Mouse (Mus musculus): ENCODE results near the gene Acaca. TPM values are rescaled to one million over a fixed set of nuclear protein-coding genes. Genes with fewer than 3 reads are reported as not detected.

Gene Acaca
- polyA plus RNA-seq, 1 experiment from 2014 or later = 22.9 TPM

GRCm38 (mm10) chr11:84348843-84349825 is 219.7 kb downstream of the Acaca start:
- no peak for ATAC-seq (ENCODE audit: low FRiP score)
- Histone ChIP-seq H3K4me3 (replicated peaks) (no peak overlapping the region), H3K4me1 (peaks cover 25% of the 10 kb centered on the region), H3K9ac (replicated peaks) (no peak overlapping the region), H3K9me3 (replicated peaks) (no peaks in the 10 kb centered on the region), H3K27me3 (replicated peaks) (no peaks in the 10 kb centered on the region), H3K4me2 (peak overlapping the region; percentile 29; the same call in 1 of the 2 replicates), H3K36me3 (no peaks in the 10 kb centered on the region), H3K27ac (replicated peaks) (peak overlapping the region; percentile 75)
- WGBS = 41% methylated on average over 16 of the region's 16 CpGs

- ATAC-seq (ENCODE audit: low FRiP score) = no peak
- Histone ChIP-seq H3K9ac (replicated peaks) (no peak overlapping the region), H3K4me3 (replicated peaks) (no peak overlapping the region), H3K9me3 (replicated peaks) (no peaks in the 10 kb centered on the region), H3K4me1 (peaks cover 25% of the 10 kb centered on the region), H3K4me2 (no peak overlapping the region), H3K27me3 (replicated peaks) (no peaks in the 10 kb centered on the region), H3K27ac (replicated peaks) (no peak overlapping the region), H3K36me3 (no peaks in the 10 kb centered on the region)
- WGBS = 88% methylated on average over 1 of the region's 1 CpGs
Measured at GRCm38 (mm10) chr11:84351150-84351549, 221.7 kb downstream of the Acaca start.

GRCm38 (mm10) chr11:84353058-84353726 is 223.7 kb downstream of the Acaca start:
- Histone ChIP-seq H3K9ac (replicated peaks) (no peak overlapping the region), H3K9me3 (replicated peaks) (no peaks in the 10 kb centered on the region), H3K36me3 (peaks cover 2% of the 10 kb centered on the region; the same call in 1 of the 2 replicates), H3K4me1 (peaks cover 25% of the 10 kb centered on the region), H3K4me2 (no peak overlapping the region), H3K27me3 (replicated peaks) (no peaks in the 10 kb centered on the region), H3K27ac (replicated peaks) (no peak overlapping the region), H3K4me3 (replicated peaks) (no peak overlapping the region)
- 59% methylated on average over 7 of the region's 7 CpGs for WGBS
- ATAC-seq (ENCODE audit: low FRiP score) = no peak

- Histone ChIP-seq H3K4me2 (no peak overlapping the region), H3K9me3 (replicated peaks) (no peaks in the 10 kb centered on the region), H3K27ac (replicated peaks) (0 out of 2 replicates have a peak overlapping the region, but pooled peaks have one; percentile 5), H3K9ac (replicated peaks) (no peak overlapping the region), H3K36me3 (peaks cover 2% of the 10 kb centered on the region; the same call in 1 of the 2 replicates), H3K4me1 (peaks cover 16% of the 10 kb centered on the region), H3K27me3 (replicated peaks) (no peaks in the 10 kb centered on the region), H3K4me3 (replicated peaks) (no peak overlapping the region)
- WGBS = 79% methylated on average over 3 of the region's 3 CpGs
- no peak for ATAC-seq (ENCODE audit: low FRiP score)
Measured at GRCm38 (mm10) chr11:84357304-84357703, 227.8 kb downstream of the Acaca start.

GRCm38 (mm10) chr11:84357771-84358170 is 228.3 kb downstream of the Acaca start:
- H3K4me1 ChIP-seq = peaks cover 21% of the 10 kb centered on the region
- H3K27me3 ChIP-seq (replicated peaks) = no peaks in the 10 kb centered on the region
- no peak overlapping the region for H3K4me2 ChIP-seq
- H3K9ac ChIP-seq (replicated peaks) = no peak overlapping the region
- H3K4me3 ChIP-seq (replicated peaks) = no peak overlapping the region
- WGBS = 52% methylated on average over 2 of the region's 2 CpGs
- H3K36me3 ChIP-seq = peaks cover 2% of the 10 kb centered on the region; the same call in 1 of the 2 replicates
- H3K27ac ChIP-seq (replicated peaks) = no peak overlapping the region
- no peaks in the 10 kb centered on the region for H3K9me3 ChIP-seq (replicated peaks)
- no peak for ATAC-seq (ENCODE audit: low FRiP score)

GRCm38 (mm10) chr11:84361551-84361950 is 232.1 kb downstream of the Acaca start:
- H3K4me1 ChIP-seq = peaks cover 25% of the 10 kb centered on the region
- H3K27ac ChIP-seq (replicated peaks) = peak overlapping the region; percentile 75

GRCm38 (mm10) chr11:84362633-84363243 is 233.3 kb downstream of the Acaca start:
- 19% methylated on average over 6 of the region's 6 CpGs for WGBS
- Histone ChIP-seq H3K36me3 (peaks cover 5% of the 10 kb centered on the region; the same call in 1 of the 2 replicates), H3K27ac (replicated peaks) (peak overlapping the region; percentile 75; the same call in 1 of the 2 replicates), H3K9me3 (replicated peaks) (no peaks in the 10 kb centered on the region), H3K4me3 (replicated peaks) (no peak overlapping the region), H3K27me3 (replicated peaks) (no peaks in the 10 kb centered on the region), H3K4me1 (peaks cover 25% of the 10 kb centered on the region), H3K4me2 (no peak overlapping the region), H3K9ac (replicated peaks) (no peak overlapping the region)
- ATAC-seq (ENCODE audit: low FRiP score) = no peak

More at GRCm38 (mm10) chr11:84361551-84361950, 232.1 kb downstream of the Acaca start:
- Histone ChIP-seq H3K9me3 (replicated peaks) (no peaks in the 10 kb centered on the region), H3K27me3 (replicated peaks) (no peaks in the 10 kb centered on the region), H3K36me3 (peaks cover 8% of the 10 kb centered on the region; the same call in 1 of the 2 replicates), H3K4me3 (replicated peaks) (no peak overlapping the region), H3K4me2 (no peak overlapping the region), H3K9ac (replicated peaks) (no peak overlapping the region)
- ATAC-seq (ENCODE audit: low FRiP score) = no peak
- WGBS = 37% methylated on average over 5 of the region's 5 CpGs

- Histone ChIP-seq H3K27ac (replicated peaks) (no peak overlapping the region), H3K4me3 (replicated peaks) (no peak overlapping the region), H3K9ac (replicated peaks) (no peak overlapping the region), H3K9me3 (replicated peaks) (no peaks in the 10 kb centered on the region), H3K4me2 (no peak overlapping the region), H3K27me3 (replicated peaks) (no peaks in the 10 kb centered on the region), H3K4me1 (peaks cover 25% of the 10 kb centered on the region), H3K36me3 (peaks cover 5% of the 10 kb centered on the region; the same call in 1 of the 2 replicates)
- WGBS = 78% methylated on average over 1 of the region's 1 CpGs
- no peak for ATAC-seq (ENCODE audit: low FRiP score)
Measured at GRCm38 (mm10) chr11:84365313-84365712, 235.8 kb downstream of the Acaca start.

GRCm38 (mm10) chr11:84368902-84369301 is 239.4 kb downstream of the Acaca start:
- H3K9me3 ChIP-seq (replicated peaks) = no peaks in the 10 kb centered on the region
- ATAC-seq (ENCODE audit: low FRiP score) = no peak
- no peak overlapping the region for H3K9ac ChIP-seq (replicated peaks)
- no peak overlapping the region for H3K4me3 ChIP-seq (replicated peaks)
- 73% methylated on average over 2 of the region's 2 CpGs for WGBS
- H3K27me3 ChIP-seq (replicated peaks) = no peaks in the 10 kb centered on the region
- no peaks in the 10 kb centered on the region for H3K4me1 ChIP-seq
- H3K36me3 ChIP-seq = peaks cover 10% of the 10 kb centered on the region; the same call in 1 of the 2 replicates
- H3K4me2 ChIP-seq = no peak overlapping the region
- no peak overlapping the region for H3K27ac ChIP-seq (replicated peaks)

- H3K4me3 ChIP-seq (replicated peaks) = no peak overlapping the region
- peaks cover 12% of the 10 kb centered on the region; the same call in 1 of the 2 replicates for H3K36me3 ChIP-seq
- 76% methylated on average over 4 of the region's 4 CpGs for WGBS
- peaks cover 14% of the 10 kb centered on the region for H3K4me1 ChIP-seq
- ATAC-seq (ENCODE audit: low FRiP score) = no peak
- no peak overlapping the region for H3K9ac ChIP-seq (replicated peaks)
- H3K4me2 ChIP-seq = no peak overlapping the region
- no peaks in the 10 kb centered on the region for H3K27me3 ChIP-seq (replicated peaks)
- no peak overlapping the region for H3K27ac ChIP-seq (replicated peaks)
- no peaks in the 10 kb centered on the region for H3K9me3 ChIP-seq (replicated peaks)
Measured at GRCm38 (mm10) chr11:84373122-84373521, 243.7 kb downstream of the Acaca start.

- no peaks in the 10 kb centered on the region for H3K9me3 ChIP-seq (replicated peaks)
- no peaks in the 10 kb centered on the region for H3K27me3 ChIP-seq (replicated peaks)
- H3K27ac ChIP-seq (replicated peaks) = peak overlapping the region; percentile 69
- no peak overlapping the region for H3K9ac ChIP-seq (replicated peaks)
- peaks cover 14% of the 10 kb centered on the region for H3K4me1 ChIP-seq
- peak; percentile 47; the same call in 1 of the 2 replicates for ATAC-seq (ENCODE audit: low FRiP score)
- 24% methylated on average over 3 of the region's 3 CpGs for WGBS
- peaks cover 12% of the 10 kb centered on the region; the same call in 1 of the 2 replicates for H3K36me3 ChIP-seq
- no peak overlapping the region for H3K4me3 ChIP-seq (replicated peaks)
- H3K4me2 ChIP-seq = no peak overlapping the region
Measured at GRCm38 (mm10) chr11:84375951-84376496, 246.6 kb downstream of the Acaca start.

Measured in neural tube, embryonic 15.5 days (tissue).